Mouse (Mus musculus) kidney, postnatal 10 days (tissue): Measurements from ENCODE around the gene Atg2a.
"Not testable (repeated sequence)": the region's sequence is repeated elsewhere in the genome, so short reads cannot be mapped to it uniquely, and the experiment has no call there.

Source experiments
- DNase-seq: peaks from one replicate; pipeline ENCODE4 v3.0.0; 2021; ENCODE audit warnings: mixed read lengths

The Atg2a gene

DNA sequence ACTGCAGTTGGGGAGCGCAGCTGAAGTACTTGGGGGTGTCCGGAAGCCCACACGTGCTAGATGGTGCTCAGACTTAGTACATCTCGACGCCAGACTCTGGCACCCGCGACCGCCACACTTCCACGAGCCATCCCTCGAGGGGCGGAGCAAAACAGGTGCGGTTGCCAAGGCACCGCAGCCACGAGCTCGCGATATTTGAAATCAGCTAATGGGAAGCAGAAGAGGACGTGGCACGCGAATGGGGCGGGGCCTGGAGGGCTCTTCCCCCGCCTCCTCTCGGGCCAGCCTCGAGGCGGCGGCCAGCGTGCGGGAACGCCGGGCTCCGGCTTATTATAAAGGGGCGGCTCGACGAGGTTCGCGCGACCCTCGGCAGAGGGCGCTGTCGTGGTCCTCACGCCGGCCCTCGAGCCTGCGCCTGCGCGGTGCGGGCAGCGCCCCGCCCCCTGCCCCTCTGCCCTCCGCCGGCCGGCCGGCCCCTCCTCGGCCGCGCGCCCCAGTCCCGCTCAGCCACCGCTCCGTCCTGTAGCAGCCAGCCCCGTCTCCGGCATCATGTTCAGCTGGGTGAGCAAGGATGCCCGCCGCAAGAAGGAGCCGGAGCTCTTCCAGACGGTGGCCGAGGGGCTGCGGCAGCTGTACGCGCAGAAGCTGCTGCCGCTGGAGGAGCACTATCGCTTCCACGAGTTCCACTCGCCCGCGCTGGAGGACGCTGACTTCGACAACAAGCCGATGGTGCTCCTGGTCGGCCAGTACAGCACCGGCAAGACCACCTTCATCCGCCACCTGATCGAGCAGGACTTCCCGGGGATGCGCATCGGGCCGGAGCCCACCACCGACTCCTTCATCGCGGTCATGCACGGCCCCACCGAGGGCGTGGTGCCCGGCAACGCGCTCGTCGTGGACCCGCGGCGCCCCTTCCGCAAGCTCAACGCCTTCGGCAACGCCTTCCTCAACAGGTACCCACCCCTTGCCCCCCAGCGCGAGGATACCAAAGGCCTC lies 35.3 kb downstream of the Atg2a start, which contains the start of gene Ehd1:
Gene Ehd1 (plus strand): TSS at position 300 of the 996 bp plus-strand sequence.
- peak; percentile 99 for DNase-seq

GRCm38 (mm10) chr19:6277661-6278438 lies 36.4 kb downstream of the Atg2a start:
- peak; percentile 83 for DNase-seq

- DNase-seq = no peak
These were observed 37.1 kb downstream of the Atg2a start for GRCm38 (mm10) chr19:6278439-6279073.

- no peak for DNase-seq
These were observed 38.1 kb downstream of the Atg2a start for GRCm38 (mm10) chr19:6279481-6280144.

DNA sequence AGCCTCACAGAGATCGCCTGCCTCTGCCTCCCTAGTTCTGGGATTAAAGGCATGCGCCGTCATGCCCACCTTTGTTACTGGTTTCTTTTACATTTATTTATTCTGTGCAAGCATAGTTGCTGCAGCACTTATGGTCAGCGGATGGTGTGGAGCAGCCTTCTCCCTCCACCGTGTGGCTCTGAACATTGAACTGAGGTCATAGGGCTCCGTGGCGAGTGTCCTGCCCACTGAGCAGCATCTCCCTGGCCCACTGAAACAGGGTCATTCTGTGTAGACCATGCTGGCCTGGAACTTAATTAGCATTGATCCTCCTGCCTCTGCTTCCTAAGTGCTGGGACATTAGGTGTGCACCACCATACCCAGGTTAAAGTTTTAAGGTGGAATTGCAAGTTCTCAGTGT lies 39.1 kb downstream of the Atg2a start:
- DNase-seq = no peak

- no peak for DNase-seq
These were observed 39.9 kb downstream of the Atg2a start for GRCm38 (mm10) chr19:6281122-6282020.

GRCm38 (mm10) chr19:6283001-6283400 lies 41.5 kb downstream of the Atg2a start:
- peak; percentile 46 for DNase-seq

DNA sequence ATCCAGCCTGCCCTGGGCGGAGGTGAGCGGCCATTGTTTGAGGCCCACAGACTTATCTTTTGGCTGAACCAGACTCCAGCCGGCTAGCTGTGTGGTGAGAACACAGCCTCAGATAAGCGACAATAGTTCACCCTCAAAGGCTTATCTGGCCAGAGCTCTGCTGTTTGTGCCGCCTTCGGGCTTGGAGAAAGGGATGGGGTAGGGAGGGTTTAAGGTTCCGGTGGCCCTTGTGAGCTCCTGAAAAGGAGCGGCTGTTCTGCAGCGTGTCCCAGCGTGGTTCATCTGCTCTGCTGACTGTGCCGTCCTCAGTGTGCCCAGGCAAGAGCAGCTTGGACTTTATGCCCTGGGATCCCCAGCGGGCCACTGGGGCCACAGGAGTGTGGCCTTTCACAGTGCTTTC lies 43.0 kb downstream of the Atg2a start:
- DNase-seq = no peak

- DNase-seq = no peak
These were observed 43.8 kb downstream of the Atg2a start for GRCm38 (mm10) chr19:6285226-6285625.

DNA sequence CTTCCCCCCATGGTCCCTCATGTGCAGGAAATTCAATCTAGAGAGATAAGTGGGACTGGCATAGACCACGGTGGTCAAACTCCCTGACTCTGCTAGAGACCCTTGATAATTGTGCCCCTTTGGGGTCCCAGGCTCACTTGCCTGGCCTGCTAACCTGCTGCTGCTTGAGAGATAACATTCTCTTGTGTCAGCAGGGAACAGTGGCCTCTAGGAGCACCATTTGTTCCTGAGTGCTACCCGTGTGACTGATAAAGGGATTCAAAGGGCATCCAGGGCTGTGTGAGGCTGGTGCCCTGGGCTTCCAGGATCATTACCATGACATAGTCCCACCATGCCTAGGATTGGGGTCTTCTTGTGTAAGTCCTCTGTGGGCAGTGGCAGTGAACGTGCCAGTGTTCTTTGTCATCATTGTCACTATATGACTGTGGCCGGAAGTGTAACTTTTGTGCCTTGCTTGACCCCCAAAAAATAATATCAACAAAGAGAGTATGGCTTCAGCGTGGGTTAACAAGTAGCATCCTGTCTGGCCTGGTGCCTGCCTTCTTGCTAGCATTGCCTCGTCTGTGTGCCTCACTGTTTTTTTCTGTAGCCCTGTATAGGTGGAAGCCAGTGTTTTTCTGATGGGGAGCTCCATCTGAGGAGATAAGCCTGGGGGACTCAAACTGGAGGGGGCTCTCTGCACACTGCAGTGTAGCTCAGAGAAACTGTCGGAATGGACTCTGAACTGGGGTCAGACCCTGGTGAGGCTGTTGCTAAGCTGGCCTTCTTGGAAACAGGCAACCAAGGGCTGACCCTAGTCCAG lies 44.4 kb downstream of the Atg2a start:
- peak; percentile 45 for DNase-seq

GRCm38 (mm10) chr19:6286434-6287401 lies 45.2 kb downstream of the Atg2a start:
- DNase-seq = no peak

GRCm38 (mm10) chr19:6288236-6288894 lies 46.9 kb downstream of the Atg2a start:
- DNase-seq = no peak

DNA sequence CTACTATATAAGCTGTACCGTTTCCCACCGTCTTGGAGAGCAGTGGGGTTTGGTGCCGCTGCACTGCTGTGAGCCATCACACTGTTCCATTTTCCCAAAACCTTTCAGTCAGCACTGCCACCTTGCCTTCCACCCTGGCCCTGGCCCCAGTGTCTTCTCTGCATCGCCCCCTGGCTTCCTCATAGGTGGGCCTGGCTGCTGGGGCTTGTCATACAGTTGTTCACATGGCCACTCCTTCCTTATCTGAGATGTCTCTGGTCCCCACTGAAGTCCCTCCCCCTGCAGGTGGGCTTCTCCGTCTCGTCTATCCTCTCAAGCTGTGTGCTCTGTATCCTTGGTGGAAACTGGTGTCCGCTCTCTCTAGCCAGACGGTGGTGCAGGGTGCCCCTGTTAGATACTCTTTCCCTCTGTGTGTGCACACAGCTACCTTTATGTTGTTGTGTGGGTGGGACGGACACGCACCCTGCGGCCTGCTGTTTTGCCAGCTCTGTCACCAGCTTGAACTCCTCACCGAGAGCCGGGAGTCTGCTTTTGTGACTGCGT lies 48.3 kb downstream of the Atg2a start:
- DNase-seq = no peak

- DNase-seq = not testable (repeated sequence)
These were observed 49.2 kb downstream of the Atg2a start for GRCm38 (mm10) chr19:6290720-6291116.

DNA sequence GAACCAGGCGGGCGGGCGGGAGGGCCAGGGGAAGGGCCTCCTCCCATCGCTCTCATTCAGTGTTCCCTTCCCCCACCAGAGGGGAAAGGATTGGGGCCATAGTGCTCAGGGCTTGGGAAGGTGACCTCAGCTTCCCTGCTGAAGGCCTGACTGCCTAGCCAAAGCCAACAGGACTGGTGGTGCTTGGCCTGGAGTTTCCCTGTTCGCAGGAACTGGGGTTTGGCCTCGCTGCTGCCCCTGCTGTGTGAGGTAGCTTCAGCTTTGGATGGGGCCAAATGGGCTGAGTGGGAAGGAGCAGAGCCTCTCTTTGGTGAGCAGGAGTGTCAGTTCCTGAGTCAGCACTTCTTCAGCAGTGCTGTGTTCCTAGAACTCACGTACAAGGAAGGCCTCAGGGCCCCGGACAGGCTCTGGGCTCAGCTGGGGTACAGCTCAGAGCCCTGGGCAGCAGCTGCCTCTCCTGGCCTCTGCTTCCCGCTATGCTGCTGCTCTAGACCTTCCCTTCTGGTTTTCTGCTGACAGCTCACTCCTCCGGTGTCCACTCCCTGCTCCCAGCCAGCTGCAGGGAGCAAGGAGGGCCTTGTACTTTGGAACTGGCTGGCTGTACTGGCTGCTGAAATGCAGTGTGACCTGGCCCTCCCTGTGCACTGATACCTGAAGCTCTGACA lies 49.8 kb downstream of the Atg2a start:
- DNase-seq = peak; percentile 69

DNA sequence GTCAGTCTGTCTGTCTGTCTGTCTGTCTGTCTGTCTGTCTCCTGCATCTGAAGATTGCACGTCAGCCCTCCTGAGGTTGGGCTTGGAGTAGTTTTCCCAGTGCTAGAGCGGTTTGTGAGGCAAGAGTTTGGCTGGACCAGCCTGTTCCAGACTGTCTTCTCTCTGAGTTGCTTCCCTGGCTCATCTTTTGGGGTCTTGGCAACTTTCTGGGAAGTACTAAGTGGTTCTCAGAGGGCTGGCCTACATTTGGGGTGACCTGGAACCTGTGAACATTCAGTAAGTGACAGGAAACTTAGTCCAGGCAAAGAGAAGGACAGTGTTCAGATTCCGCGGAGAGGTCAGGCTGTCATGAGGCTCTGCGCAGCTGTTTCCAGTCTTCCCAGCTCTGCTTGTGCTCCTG lies 50.8 kb downstream of the Atg2a start:
- no peak for DNase-seq

GRCm38 (mm10) chr19:6294301-6294700 lies 52.8 kb downstream of the Atg2a start:
- no peak for DNase-seq
